Mouse (Mus musculus) midbrain, embryonic 10.5 days (tissue): ENCODE data around the gene Pop5. TPM values are rescaled to one million over a fixed set of nuclear protein-coding genes. Genes with fewer than 3 reads are reported as not detected.

Source experiments
- DNase-seq: peaks from one replicate; pipeline ENCODE4 v3.0.0-alpha.2; 2017; ENCODE audit warnings: low spot score
- H3K27ac ChIP-seq: fragments of 300-500 bp; sonication (generic); replicated peaks from 2 replicates; pipeline ENCODE4 v1.5.1; 2016; ENCODE audit warnings: mild to moderate bottlenecking
- H3K27me3 ChIP-seq: fragments of 300-500 bp; sonication (generic); 2 replicates; pipeline ENCODE4 v1.6.1; 2016; ENCODE audit warnings: low read depth, mild to moderate bottlenecking; ENCODE audit not compliant: poor library complexity, severe bottlenecking
- H3K36me3 ChIP-seq: fragments of 300-500 bp; sonication (generic); 2 replicates; pipeline ENCODE4 v1.6.1; 2016; ENCODE audit warnings: mild to moderate bottlenecking, moderate library complexity
- H3K4me1 ChIP-seq: fragments of 300-500 bp; sonication (generic); 2 replicates; pipeline ENCODE4 v1.6.1; 2016
- H3K4me3 ChIP-seq: fragments of 300-500 bp; sonication (generic); 2 replicates; pipeline ENCODE4 v1.5.1; 2016; ENCODE audit warnings: mild to moderate bottlenecking, moderate library complexity
- H3K9me3 ChIP-seq: fragments of 300-500 bp; sonication (generic); replicated peaks from 2 replicates; pipeline ENCODE4 v1.6.1; 2016; ENCODE audit warnings: mild to moderate bottlenecking
- WGBS: fragments of 180-500 bp; shearing (Covaris S2); methylation state at CpG from one replicate; pipeline ENCODE4 v1.1.7; 2016; 5-methylcytosine and 5-hydroxymethylcytosine counted together
- polyA plus RNA-seq: library from polyadenylated mRNA; unstranded; fragments of >200 nt; fragmentation: Nextera tagmentation; extraction: Ambion mirVana; gene quantifications from 2 replicates; pipeline ENCODE4 v1.2.1, GENCODE M21; 2016

Gene Pop5
- polyA plus RNA-seq, result 104 and 113 TPM in 2 replicates

DNA sequence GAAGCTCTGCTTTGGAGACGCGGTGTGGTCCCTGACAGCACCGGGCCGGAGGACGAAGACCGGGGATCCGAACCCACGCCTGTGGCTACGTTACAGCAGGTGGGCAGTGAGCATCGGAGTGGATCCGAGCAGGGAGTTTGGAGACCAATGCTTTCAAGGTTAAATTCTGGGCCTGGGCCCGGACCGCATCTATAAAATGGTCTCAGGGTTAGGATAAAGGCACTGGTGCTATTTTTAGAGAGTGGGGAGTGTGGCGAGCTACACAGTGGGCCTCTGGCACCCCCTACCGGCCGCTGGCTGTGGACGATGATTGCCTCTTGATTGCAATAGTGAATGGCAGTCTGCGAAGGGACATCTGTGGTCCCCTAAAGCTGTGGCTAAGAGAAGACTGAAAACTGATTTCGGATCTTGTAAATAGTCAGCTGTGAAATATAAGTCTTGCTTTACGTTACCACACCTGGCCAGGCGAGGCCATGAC lies at the start of gene Pop5:
Pop5 (plus strand) TSS at position 51 of the 478 bp plus-strand sequence.
- H3K27ac ChIP-seq, result peak within 1 kb of the TSS; percentile 72
- peak; percentile 88 for DNase-seq
- peak within 1 kb of the TSS; percentile 65 for H3K4me3 ChIP-seq
- H3K36me3 ChIP-seq, result peaks cover 13% of the 10 kb centered on the region
- WGBS, result 2% methylated on average over 21 of the region's 21 CpGs
- peaks cover 40% of the 10 kb centered on the region for H3K4me1 ChIP-seq
- peaks cover 78% of the 10 kb centered on the region for H3K27me3 ChIP-seq
- H3K9me3 ChIP-seq, result no peaks in the 10 kb centered on the region

DNA sequence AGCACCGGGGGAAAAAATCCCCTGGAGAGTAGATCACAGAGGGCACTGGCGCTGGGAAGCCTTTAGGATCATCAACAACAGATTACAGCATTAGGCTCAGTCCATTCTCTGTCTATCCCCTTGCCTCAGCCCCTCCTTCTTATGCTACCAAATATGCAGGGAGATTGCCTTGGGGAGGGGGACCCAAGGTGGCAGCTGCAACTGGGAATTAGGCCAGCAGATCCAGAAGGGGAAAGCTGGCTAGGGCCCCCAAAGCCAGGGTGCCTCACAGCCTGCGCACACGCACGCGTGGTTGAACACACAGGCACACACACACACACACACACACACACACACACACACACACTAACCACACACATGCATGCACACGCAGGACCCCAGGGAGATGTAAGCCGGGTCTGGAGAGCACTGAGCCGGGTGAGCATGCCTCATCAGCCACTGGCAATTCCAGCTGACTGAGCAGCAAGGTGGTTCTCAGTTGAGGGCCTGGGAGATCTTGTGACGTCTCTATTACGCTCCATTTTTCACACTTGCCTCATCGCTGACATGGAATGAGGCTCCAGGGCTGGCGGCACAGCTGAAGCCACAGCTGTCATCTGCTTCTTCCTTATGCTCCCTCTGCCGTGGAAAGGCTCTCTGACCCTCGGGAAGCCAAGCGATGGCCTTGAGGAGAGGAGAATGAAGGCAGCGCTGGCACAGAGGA lies 49.1 kb upstream of the Pop5 start:
- DNase-seq, result peak; percentile 31
- WGBS, result 46% methylated on average over 17 of the region's 17 CpGs
- Histone ChIP-seq H3K4me1 (peaks cover 47% of the 10 kb centered on the region), H3K27me3 (peaks cover 85% of the 10 kb centered on the region), H3K36me3 (no peaks in the 10 kb centered on the region), H3K9me3 (0 out of 2 replicates have a peak, but pooled peaks cover 4% of the 10 kb centered on the region), H3K4me3 (peak overlapping the region; percentile 28; the same call in 1 of the 2 replicates), H3K27ac (no peak overlapping the region)

DNA sequence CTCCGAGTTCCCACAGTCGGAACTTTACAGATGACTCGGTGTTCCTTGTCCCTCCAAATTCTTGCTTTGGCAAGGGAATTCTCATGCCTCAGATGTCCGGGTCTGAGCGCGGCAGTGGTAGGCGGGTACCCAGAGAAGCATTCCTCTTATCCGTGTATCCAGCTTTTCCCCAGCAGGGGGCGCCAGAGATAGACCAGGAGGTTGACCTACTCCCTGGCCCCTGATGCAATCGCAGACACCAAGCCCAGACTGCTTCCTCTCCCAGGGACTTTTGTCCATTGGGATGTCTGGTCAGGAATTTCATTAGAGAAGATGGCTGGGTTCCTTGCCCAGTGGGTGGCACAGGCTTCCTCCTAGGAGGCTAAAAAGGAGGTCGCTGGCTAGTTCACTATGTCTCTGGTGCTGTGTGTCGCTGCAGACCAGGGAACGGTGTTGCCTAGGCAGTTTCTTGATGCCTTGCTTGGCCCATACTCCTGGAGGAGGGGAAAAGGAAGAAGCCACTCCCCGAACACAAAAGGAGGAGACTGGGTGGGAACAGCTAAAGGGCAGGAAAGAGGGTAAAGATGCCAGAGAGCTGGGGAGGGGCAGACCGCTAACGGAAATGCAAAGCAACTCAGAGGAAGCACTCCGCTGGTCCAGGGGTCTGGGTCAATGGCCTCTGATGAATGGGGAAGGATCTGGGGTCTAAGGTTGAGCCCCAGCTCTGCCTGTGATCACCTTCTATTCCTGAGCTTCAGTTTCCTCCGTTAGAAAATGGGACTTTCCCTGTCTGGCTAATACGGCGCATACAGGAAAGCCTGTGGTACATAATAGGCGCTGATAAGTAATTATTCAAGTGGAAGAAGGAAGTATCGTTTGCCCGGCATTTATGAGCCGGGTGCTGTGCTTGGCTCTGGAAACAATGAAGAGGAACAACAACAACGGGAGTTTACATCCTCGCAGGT lies 48.2 kb upstream of the Pop5 start:
- 21% methylated on average over 26 of the region's 26 CpGs for WGBS
- Histone ChIP-seq H3K4me3 (peak overlapping the region; percentile 28), H3K27ac (peak overlapping the region; percentile 72), H3K9me3 (0 out of 2 replicates have a peak, but pooled peaks cover 4% of the 10 kb centered on the region), H3K4me1 (peaks cover 56% of the 10 kb centered on the region), H3K36me3 (no peaks in the 10 kb centered on the region), H3K27me3 (peaks cover 86% of the 10 kb centered on the region)
- DNase-seq, result peak; percentile 96

DNA sequence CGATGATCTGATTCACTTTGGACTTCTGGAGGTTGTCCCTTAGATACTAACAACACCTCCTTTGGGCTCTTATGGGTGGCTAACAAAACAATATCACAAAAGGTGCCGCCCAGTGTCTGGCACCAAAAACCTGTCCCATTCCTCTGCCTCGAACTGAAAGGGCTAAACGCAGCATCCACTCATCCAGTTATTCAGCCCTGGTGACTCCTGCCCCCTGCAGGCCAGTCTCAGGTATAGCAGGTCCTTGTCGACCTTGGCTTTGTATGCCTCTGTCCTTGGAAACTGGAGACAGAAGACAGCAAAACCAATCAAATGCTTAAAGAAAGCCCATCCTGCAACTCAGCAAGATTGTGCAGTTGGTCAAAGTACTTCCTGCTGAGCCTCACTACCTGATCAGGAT lies 46.8 kb upstream of the Pop5 start:
- Histone ChIP-seq H3K36me3 (no peaks in the 10 kb centered on the region), H3K4me1 (peaks cover 61% of the 10 kb centered on the region), H3K9me3 (0 out of 2 replicates have a peak, but pooled peaks cover 4% of the 10 kb centered on the region), H3K27ac (no peak overlapping the region), H3K27me3 (peaks cover 89% of the 10 kb centered on the region), H3K4me3 (no peak overlapping the region)
- WGBS, result 55% methylated on average over 5 of the region's 5 CpGs
- DNase-seq, result peak; percentile 46

DNA sequence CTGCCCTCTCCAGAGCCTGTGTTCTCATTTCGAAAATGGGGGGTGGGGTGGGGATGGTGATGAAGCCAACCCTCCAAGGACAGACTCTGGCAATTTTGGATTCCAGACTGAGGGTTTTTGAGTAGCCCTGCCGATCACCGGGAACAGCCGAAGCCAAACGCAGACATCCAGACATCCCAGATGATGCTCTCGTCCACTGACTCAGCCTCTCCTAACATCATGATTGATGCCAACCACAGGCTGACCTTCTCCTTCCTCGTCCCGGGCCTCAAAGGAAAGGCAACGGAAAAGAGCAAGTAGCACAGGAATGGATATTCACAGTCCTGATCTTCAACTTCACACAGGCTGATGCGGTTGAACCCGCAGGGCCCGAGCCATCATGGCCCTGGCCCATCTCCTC lies 45.6 kb upstream of the Pop5 start:
- peaks cover 99% of the 10 kb centered on the region for H3K27me3 ChIP-seq
- no peak overlapping the region for H3K4me3 ChIP-seq
- no peak overlapping the region for H3K27ac ChIP-seq
- DNase-seq, result no peak
- 83% methylated on average over 12 of the region's 12 CpGs for WGBS
- H3K9me3 ChIP-seq, result 0 out of 2 replicates have a peak, but pooled peaks cover 4% of the 10 kb centered on the region
- no peaks in the 10 kb centered on the region for H3K36me3 ChIP-seq
- peaks cover 59% of the 10 kb centered on the region for H3K4me1 ChIP-seq

DNA sequence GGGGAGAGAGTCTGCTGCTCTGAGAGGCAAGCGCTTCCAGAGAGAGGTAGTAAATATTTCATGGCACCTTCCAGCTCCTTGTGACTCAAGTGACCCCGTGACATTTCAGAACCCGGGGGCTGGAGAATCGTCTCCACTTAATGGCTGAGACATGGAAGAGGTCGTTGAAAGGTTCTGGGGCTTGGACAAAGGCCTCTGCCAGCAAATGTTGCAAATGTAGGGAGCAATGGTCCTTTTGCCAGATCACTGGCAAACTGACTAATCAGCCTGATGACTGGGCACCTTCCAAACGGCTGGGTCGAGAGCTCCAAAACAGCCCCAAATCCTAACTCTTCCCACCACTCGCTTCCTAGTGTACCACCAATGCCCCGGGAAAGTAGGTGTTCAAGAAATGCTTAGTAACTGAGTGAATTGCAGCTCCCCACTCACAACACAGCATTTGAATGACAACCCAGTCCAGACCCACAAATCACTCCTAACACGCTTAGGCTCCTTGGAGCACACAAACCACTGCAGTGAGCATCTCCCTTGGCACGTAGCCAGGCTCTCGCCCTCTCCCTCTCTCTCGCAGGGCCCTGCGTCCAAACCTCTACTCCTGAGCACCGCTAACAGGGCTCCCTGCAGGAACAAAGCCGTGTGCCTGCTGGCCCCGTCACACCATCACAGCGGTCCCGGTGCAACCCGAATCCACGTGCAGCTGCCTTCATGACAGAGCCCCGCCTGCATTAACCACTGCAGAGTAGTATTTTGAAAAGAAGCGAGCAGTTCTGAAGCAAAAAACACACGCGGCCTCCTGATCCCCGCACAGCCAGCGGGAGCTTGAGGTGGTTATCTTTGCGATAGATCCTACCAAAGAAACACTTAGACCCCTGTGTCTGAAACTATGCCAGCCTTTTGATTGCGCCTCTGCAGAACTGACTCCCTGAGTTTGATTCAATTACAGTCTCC lies 43.5 kb upstream of the Pop5 start:
- H3K27ac ChIP-seq, result 0 out of 2 replicates have a peak overlapping the region, but pooled peaks have one; percentile 9
- no peaks in the 10 kb centered on the region for H3K36me3 ChIP-seq
- peaks cover 42% of the 10 kb centered on the region for H3K4me1 ChIP-seq
- WGBS, result 10% methylated on average over 29 of the region's 29 CpGs
- 0 out of 2 replicates have a peak, but pooled peaks cover 4% of the 10 kb centered on the region for H3K9me3 ChIP-seq
- DNase-seq, result peak; percentile 35
- H3K4me3 ChIP-seq, result peak overlapping the region; percentile 79
- peaks cover 100% of the 10 kb centered on the region for H3K27me3 ChIP-seq

DNA sequence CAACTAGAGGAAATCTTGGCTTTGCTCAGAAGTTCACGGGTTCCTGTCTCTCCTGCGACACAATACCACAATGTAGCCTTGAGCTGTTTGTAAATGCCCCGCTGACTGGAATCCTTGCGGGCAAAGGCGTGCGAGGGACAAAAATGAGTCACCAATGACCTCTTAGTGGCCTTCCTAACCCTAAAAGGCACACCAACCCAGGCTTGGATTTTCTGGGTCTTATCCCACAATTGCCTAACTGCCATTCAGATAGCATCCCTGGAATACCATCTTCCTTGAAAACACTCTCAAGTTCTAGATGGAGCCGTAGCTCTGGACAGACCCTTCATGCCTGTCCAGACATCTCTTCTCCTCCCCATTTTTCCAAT lies 42.8 kb upstream of the Pop5 start:
- 0 out of 2 replicates have a peak, but pooled peaks cover 4% of the 10 kb centered on the region for H3K9me3 ChIP-seq
- H3K36me3 ChIP-seq, result no peaks in the 10 kb centered on the region
- peak; percentile 38 for DNase-seq
- H3K4me1 ChIP-seq, result peaks cover 35% of the 10 kb centered on the region
- no peak overlapping the region for H3K27ac ChIP-seq
- 12% methylated on average over 7 of the region's 7 CpGs for WGBS
- peaks cover 100% of the 10 kb centered on the region for H3K27me3 ChIP-seq
- H3K4me3 ChIP-seq, result peak overlapping the region; percentile 79

DNA sequence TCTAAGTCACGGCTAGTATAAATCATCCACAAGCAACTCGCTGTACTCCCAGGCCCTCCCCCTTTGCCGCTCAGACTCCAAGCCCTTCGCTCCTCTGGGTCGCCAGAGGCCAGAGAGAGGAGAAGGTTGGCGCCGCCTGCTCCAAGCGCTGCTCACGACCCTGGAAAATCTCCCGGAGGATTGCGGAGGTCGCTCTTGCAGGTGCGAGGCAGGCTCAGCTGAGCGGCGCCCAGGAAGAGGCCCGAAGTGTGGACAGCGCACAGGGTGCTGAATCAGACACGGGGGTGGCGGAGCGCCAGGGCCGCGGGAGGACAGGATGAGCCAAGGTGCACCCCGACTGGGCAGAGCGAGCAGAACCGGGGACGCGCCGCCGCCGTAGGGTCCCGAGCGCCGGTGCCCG lies 42.4 kb upstream of the Pop5 start:
- Histone ChIP-seq H3K9me3 (0 out of 2 replicates have a peak, but pooled peaks cover 4% of the 10 kb centered on the region), H3K27ac (peak overlapping the region; percentile 77), H3K4me3 (peak overlapping the region; percentile 79), H3K4me1 (peaks cover 34% of the 10 kb centered on the region), H3K27me3 (peaks cover 100% of the 10 kb centered on the region), H3K36me3 (no peaks in the 10 kb centered on the region)
- 1% methylated on average over 34 of the region's 34 CpGs for WGBS
- DNase-seq, result peak; percentile 51

DNA sequence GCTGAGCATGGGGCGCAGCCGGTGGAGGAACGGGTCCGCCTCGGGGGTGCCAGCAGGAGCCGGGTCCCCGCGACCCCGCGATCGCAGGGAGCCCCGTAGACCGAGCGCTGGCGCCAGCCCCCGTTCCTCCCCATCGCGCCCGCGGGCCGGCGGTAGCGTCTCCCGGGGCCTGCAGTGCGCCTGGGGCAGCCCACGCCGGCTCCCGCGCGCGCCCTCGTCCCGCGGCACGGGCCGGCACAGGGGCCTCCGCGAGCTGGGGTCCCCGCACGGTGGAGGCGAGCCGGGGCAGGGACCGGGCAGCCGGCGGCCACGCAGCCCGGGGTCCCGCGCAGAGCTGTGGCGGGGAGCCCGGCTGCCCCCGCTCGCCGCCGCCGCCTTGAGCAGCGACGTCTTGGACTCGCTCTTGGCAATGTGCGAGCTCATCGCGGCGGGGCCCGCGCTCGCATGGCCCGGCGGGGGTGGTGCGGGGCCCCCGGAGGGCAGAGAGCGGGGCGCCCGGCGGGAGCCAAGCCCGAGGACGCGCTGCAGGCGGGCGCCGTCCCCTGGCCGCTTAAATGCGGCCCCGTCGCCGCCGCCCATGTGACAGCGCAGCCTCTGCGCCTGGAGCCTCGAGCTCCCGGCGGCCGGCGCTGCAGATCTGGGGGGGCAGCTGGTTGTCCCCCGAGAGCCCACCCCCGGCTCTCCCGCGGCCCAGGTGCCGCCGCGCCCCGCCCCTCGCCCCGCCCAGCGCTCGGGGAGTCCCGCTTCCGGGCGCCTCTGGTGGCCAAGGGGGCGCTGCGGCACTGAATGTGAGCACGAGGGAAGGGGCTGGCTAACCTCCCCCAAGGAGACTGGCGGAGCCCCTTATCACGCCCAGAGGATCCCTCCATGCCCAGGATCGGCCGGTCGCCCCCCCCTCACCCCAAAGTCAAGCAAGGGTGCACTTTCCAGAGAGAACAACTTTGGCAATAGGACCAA lies 41.7 kb upstream of the Pop5 start, which contains the start of gene Cabp1:
Cabp1 (minus strand) TSS at position 713 of the 957 bp plus-strand sequence.
- peak within 1 kb of the TSS; percentile 77 for H3K27ac ChIP-seq
- no peaks in the 10 kb centered on the region for H3K9me3 ChIP-seq
- peak within 1 kb of the TSS; percentile 79 for H3K4me3 ChIP-seq
- no peaks in the 10 kb centered on the region for H3K36me3 ChIP-seq
- peak; percentile 74 for DNase-seq
- peaks cover 34% of the 10 kb centered on the region for H3K4me1 ChIP-seq
- peaks cover 95% of the 10 kb centered on the region for H3K27me3 ChIP-seq
- under 1% methylated on average over 115 of the region's 116 CpGs for WGBS

DNA sequence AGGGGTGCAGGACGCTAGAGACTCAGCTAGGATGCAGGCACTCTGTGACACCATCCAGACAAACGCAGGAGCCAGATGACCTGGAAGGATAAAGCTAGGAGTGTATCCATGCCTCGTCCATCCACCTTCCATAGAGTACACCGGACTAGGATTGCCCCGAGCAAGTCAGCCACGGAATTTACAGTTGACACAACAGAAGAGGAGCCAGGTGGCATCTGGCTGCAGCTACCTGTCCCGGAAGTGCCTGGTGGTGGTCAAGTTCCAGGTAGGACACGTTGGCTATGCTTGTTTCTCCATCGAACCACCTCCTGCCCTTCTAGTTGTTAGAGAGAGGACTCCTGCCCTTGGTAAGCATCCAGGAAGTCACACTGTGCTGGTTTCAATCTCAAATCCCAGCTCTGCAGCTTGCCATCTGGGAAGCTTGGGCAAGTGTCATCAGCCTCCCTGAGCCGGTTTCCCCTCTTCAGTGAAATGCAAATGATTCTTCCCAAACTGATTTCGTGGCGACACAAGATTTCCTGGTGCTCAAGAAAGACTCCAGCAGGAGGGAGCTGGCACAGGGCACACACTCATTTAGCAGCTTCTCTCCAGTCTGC lies 40.9 kb upstream of the Pop5 start:
- Histone ChIP-seq H3K27me3 (peaks cover 87% of the 10 kb centered on the region), H3K27ac (peak overlapping the region; percentile 77), H3K4me3 (peak overlapping the region; percentile 79), H3K4me1 (peaks cover 34% of the 10 kb centered on the region), H3K9me3 (no peaks in the 10 kb centered on the region), H3K36me3 (no peaks in the 10 kb centered on the region)
- WGBS, result 6% methylated on average over 12 of the region's 12 CpGs
- DNase-seq, result no peak
